Mouse (Mus musculus) kidney, postnatal 4 days (tissue): ENCODE measurements around the gene Kat8.
"Not testable (repeated sequence)": the region's sequence is repeated elsewhere in the genome, so short reads cannot be mapped to it uniquely, and the experiment has no call there.

Source experiments
- DNase-seq, 2 experiments: peaks; one replicate each; pipeline ENCODE4 v3.0.0; 2021; ENCODE audit warnings: mixed read lengths in 2 of 2

Kat8 gene

GRCm38 (mm10) chr7:127932273-127933031, 20.1 kb downstream of the Kat8 start:
- peak in 1 of 2 experiments; percentile 56 for DNase-seq

GRCm38 (mm10) chr7:127934075-127934474, 21.8 kb downstream of the Kat8 start:
- no peak for DNase-seq

GRCm38 (mm10) chr7:127935028-127935722, 22.9 kb downstream of the Kat8 start:
- peak; percentile 97 for DNase-seq

- DNase-seq: no peak
Measured at GRCm38 (mm10) chr7:127935748-127936159, 23.4 kb downstream of the Kat8 start.

DNA sequence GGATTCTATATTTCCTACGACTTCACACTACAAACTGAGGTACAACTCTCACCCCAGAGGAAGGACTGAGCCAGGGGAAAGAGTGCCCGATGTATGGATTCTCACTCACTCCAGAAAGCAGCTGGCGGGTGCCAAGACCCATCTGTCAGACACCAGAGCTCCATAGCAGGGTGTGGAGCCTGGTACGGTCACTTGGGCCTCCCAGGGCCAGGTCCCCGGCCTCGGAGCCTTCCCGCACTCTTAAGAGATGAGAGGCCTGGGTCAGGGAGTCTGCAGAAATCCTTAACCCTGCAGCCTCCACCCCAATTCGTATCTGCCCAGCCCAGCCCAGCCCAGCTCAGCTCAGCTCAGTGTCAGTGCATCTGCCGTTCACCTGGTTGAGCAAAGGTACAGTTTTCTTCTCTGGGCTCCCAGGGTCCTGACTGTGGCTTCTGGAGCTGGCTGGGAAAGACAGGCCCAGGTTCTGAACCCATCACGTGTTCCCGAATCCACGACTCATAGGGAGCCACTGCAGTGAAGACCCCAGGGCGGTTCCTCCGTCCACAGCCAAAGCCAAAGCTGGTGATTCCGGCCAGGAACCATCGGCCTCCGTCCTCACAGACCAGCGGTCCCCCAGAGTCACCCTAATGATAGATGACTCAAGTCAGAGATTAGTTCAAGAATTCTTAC, 24.0 kb downstream of the Kat8 start:
- DNase-seq: no peak

DNA sequence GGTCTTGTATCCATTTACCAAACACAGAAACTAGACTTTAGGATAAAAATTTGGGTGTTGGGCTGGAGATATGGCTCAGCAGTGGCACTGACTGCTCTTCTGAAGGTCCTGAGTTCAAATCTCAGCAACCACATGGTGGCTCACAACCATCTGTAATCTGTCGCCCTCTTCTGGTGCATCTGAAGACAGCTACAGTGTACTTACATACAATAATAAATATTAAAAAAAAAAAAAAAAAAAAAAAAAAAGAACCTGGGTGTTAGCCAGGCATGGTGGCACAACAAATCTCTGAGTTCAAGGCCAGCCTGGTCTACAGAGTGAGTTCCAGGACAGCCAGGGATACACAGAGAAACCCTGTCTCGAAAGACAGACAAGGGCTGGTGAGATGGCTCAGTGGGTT, 29.8 kb downstream of the Kat8 start:
- not testable (repeated sequence) for DNase-seq

DNA sequence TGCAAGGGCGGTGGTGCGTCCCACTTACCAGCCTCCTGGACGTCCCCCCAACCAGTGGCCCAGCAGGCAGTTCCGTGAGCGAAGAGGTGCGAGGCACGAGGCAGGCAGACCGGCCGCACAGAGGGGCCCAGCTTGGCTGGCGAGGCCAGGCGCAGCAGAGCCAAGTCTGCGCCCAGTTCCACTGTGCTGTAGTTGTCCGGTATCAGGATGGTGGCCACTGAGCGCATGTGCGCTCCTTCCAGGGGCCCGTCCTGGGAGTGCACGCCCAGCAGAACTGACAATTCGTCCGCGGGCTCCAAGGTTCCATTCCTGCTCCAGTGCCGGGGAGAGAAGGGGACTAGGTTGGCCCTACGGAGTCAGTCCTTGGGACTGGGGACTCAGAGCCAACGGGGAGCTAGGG, 32.3 kb downstream of the Kat8 start:
- DNase-seq: peak in 1 of 2 experiments; percentile 57

DNA sequence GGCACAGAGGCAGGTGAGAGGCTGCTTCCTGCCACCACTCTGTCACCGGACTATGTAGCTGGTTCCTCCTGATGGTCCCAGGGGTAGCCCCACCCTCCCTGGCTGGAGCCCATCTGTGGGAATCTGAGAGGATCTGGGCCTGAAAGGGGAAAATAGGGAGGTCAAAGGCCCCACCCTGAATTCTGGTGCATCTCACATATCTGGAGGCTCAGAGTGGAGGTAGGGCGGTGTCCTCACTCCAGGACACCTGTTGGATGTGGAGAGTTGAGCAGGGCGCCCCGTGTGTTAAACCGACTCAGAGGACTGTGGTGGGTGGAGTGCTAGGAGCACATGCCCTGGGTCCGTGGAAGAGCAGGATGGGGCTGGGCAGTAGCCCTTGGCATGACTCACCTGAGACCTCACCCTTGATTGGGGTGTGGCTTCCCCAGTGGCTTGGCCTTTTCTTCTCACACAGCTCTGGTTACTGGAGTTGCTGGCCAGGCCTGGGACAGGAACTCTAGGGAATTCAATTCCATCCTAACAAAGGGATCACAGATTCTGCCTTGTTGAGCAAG, 34.2 kb downstream of the Kat8 start, which contains the start of gene Prss36:
TSS of gene Prss36 (minus strand) at position 256 of the 554 bp plus-strand sequence.
- DNase-seq: no peak

DNA sequence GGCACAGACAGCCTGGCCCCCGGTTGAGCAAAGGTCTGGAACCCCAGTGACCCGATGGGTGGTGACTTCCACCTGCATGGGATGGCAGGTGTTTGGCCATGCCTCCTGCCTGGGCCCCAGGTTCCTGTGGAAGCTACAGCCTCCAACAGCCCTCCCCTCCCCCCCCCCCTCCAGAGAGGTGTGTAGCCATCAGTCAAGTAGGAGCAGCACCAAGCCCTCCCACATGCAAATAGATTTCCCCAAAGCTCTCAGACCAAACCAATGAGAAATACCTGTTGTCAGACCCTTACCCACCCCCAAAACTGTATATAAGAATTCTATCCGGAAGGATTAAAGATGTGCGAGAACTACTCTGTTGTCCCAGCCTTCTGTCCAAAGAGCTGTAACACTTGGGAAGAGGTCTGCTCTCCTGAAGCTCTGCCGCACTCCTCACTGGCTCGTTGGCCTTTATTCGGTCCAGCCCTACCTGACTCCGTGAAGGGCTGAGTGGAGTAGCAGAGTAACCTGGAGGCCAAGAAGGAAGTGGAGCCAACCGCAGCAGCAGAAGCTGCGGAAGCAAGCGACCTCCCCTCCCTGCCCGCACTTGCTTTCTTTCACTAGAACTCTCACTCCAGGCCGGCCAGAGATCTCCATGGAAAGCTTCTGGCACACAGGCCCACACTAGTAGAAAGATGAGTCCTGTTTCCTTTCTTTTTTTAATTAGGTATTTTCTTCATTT, 40.7 kb downstream of the Kat8 start:
- no peak for DNase-seq

GRCm38 (mm10) chr7:127959364-127959763, 47.0 kb downstream of the Kat8 start:
- no peak for DNase-seq

GRCm38 (mm10) chr7:127966371-127966918, 54.1 kb downstream of the Kat8 start:
- peak; percentile 13 to 37 for DNase-seq

DNA sequence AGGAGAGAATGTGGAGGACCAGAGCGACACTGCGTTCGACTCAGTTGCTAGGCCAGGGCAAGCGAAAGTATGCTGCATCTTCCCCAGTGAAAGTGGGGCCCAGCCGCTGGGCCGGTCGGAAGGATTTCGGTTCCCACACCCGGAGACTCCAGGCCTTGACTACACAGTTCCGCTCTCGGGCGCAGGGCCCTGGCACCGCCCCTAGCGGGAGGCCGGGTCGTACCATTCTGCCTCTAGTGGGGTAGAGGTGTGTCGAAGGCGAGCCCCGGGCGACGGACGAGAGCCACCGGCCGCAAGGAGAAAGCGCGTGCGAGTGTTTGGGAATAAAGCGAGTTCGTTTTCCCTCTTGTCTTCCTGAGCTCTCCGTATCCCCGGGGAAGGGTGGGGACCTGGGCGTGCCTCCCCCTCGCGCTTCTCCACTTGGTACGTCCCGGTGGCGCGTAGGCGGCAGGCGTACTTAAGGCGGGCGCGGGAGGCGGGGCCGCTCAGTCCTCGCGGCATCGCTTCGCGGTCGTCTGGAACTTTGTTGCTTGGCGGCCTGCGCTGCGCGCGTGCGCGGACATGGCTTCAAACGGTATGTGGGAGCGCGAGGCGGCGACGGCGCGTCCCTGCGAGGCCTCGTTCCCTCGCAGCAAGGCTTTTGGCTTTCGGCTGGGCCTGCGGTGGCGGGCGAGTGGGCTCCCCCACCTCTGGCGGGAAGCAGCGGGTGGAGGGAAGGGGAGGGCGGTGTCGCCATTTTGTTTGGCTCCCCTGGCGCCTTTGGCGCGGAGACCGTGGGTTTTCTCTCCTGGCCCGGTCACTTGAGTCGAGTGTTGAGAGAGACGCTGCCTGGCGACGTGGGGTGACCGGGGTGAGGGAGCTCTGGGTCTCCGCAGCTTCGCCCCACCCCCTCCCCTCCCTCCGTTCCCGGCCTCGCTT, 54.9 kb downstream of the Kat8 start, which contains the start of gene Fus:
TSS of gene Fus (plus strand) at position 454 of the 918 bp plus-strand sequence.
- peak; percentile 97 for DNase-seq

- peak; percentile 84 to 91 for DNase-seq
Measured at GRCm38 (mm10) chr7:127967922-127968828, 55.9 kb downstream of the Kat8 start.

GRCm38 (mm10) chr7:127974413-127974930, 62.2 kb downstream of the Kat8 start:
- DNase-seq: no peak
